Mouse (Mus musculus) hindbrain, embryonic 15.5 days (tissue): ENCODE measurements around the gene Dnajc10. TPM values are rescaled to one million over a fixed set of nuclear protein-coding genes. Genes with fewer than 3 reads are reported as not detected.

Experiments used
- ATAC-seq: fragments of 200-750 bp; cut with Nextera tagmentation; 2 replicates; pipeline ENCODE4 v1.8.0; 2017; ENCODE audit warnings: low read depth, moderate number of reproducible peaks, moderate TSS enrichment; ENCODE audit not compliant: low FRiP score
- H3K27ac ChIP-seq: fragments of 300-500 bp; sonication (generic); replicated peaks from 2 replicates; pipeline ENCODE4 v1.5.1; 2015; ENCODE audit warnings: mild to moderate bottlenecking, inconsistent platforms
- H3K27me3 ChIP-seq: fragments of 300-500 bp; sonication (generic); 2 replicates; pipeline ENCODE4 v1.6.1; 2015; ENCODE audit warnings: control low read depth, inconsistent platforms
- H3K36me3 ChIP-seq: fragments of 300-500 bp; sonication (generic); 2 replicates; pipeline ENCODE4 v1.6.1; 2015; ENCODE audit warnings: control low read depth, inconsistent platforms
- H3K4me1 ChIP-seq: fragments of 300-500 bp; sonication (generic); replicated peaks from 2 replicates; pipeline ENCODE4 v1.6.1; 2015; ENCODE audit warnings: control low read depth, inconsistent platforms
- H3K4me2 ChIP-seq: fragments of 300-500 bp; sonication (generic); 2 replicates; pipeline ENCODE4 v1.6.1; 2015; ENCODE audit warnings: moderate library complexity, mild to moderate bottlenecking, inconsistent platforms
- H3K4me3 ChIP-seq: fragments of 300-500 bp; sonication (generic); 2 replicates; pipeline ENCODE4 v1.5.1; 2015; ENCODE audit warnings: mild to moderate bottlenecking, inconsistent platforms
- H3K9ac ChIP-seq: fragments of 300-500 bp; sonication (generic); 2 replicates; pipeline ENCODE4 v1.6.1; 2015; ENCODE audit warnings: inconsistent platforms
- H3K9me3 ChIP-seq: fragments of 300-500 bp; sonication (generic); 2 replicates; pipeline ENCODE4 v1.6.1; 2016; ENCODE audit warnings: control low read depth, inconsistent platforms
- WGBS: fragments of 180-500 bp; shearing (Covaris S2); methylation state at CpG from one replicate; pipeline ENCODE4 v1.1.7; 2015; 5-methylcytosine and 5-hydroxymethylcytosine counted together
- polyA plus RNA-seq: library from polyadenylated mRNA; unstranded; fragments of >200 nt; fragmentation: Nextera tagmentation; extraction: Ambion mirVana; gene quantifications from 2 replicates; pipeline ENCODE4 v1.2.1, GENCODE M21; 2015

Dnajc10 gene
- polyA plus RNA-seq, 1 experiment from 2014 or later: 65.1 TPM

- Histone ChIP-seq H3K9me3 (no peaks in the 10 kb centered on the region), H3K4me1 (no peaks in the 10 kb centered on the region), H3K36me3 (no peaks in the 10 kb centered on the region), H3K27ac (no peak overlapping the region), H3K4me2 (no peak overlapping the region), H3K4me3 (no peak overlapping the region), H3K9ac (no peak overlapping the region), H3K27me3 (no peaks in the 10 kb centered on the region)
- ATAC-seq: no peak
- WGBS: 96% methylated on average over 2 of the region's 2 CpGs
These were observed 11.3 kb upstream of the Dnajc10 start for GRCm38 (mm10) chr2:80303957-80304356.

- ATAC-seq: no peak
- 89% methylated on average over 3 of the region's 3 CpGs for WGBS
These were observed 7.6 kb upstream of the Dnajc10 start for GRCm38 (mm10) chr2:80307701-80308100.

GRCm38 (mm10) chr2:80309775-80310174, 5.5 kb upstream of the Dnajc10 start:
- Histone ChIP-seq H3K27me3 (no peaks in the 10 kb centered on the region), H3K9ac (no peak overlapping the region), H3K4me1 (peaks cover 2% of the 10 kb centered on the region; the same call in 1 of the 2 replicates), H3K27ac (no peak overlapping the region), H3K4me2 (no peak overlapping the region), H3K36me3 (no peaks in the 10 kb centered on the region), H3K9me3 (no peaks in the 10 kb centered on the region), H3K4me3 (no peak overlapping the region)
- no peak for ATAC-seq
- WGBS: 80% methylated on average over 4 of the region's 4 CpGs

More at GRCm38 (mm10) chr2:80307701-80308100, 7.6 kb upstream of the Dnajc10 start:
- H3K4me3 ChIP-seq: no peak overlapping the region
- no peak overlapping the region for H3K4me2 ChIP-seq
- H3K27me3 ChIP-seq: no peaks in the 10 kb centered on the region
- H3K9ac ChIP-seq: no peak overlapping the region
- no peak overlapping the region for H3K27ac ChIP-seq
- H3K36me3 ChIP-seq: no peaks in the 10 kb centered on the region
- no peaks in the 10 kb centered on the region for H3K9me3 ChIP-seq
- H3K4me1 ChIP-seq: no peaks in the 10 kb centered on the region

DNA sequence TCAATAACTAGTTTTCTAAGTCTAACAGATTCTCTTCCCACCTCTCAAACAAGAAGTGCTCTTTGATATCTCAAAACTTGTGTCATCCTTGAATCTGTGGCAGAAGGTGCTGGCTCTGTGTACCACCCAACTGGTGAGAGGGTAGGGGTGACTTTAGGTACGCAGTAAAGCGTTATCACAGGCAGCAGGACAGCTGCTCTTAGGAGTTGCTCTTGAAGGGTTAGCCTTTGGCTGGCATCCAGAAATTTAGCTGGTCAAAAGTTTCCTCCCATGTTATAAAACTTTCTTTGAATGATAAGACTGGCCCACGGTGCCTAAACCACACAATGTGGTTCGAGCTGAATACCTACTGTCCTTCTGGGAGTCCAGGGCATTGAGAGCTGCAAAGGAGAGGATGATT, 4.5 kb upstream of the Dnajc10 start:
- H3K27me3 ChIP-seq: no peaks in the 10 kb centered on the region
- no peak overlapping the region for H3K27ac ChIP-seq
- ATAC-seq: no peak
- no peak overlapping the region for H3K4me3 ChIP-seq
- H3K4me1 ChIP-seq: peaks cover 3% of the 10 kb centered on the region; the same call in 1 of the 2 replicates
- no peak overlapping the region for H3K9ac ChIP-seq
- H3K36me3 ChIP-seq: no peaks in the 10 kb centered on the region
- no peaks in the 10 kb centered on the region for H3K9me3 ChIP-seq
- 83% methylated on average over 4 of the region's 4 CpGs for WGBS
- no peak overlapping the region for H3K4me2 ChIP-seq

GRCm38 (mm10) chr2:80311350-80311749, 3.9 kb upstream of the Dnajc10 start:
- Histone ChIP-seq H3K36me3 (no peaks in the 10 kb centered on the region), H3K27me3 (no peaks in the 10 kb centered on the region), H3K4me2 (no peak overlapping the region), H3K27ac (no peak overlapping the region), H3K9ac (no peak overlapping the region), H3K9me3 (no peaks in the 10 kb centered on the region), H3K4me1 (peaks cover 9% of the 10 kb centered on the region), H3K4me3 (no peak overlapping the region)
- WGBS: 77% methylated on average over 4 of the region's 4 CpGs
- no peak for ATAC-seq

DNA sequence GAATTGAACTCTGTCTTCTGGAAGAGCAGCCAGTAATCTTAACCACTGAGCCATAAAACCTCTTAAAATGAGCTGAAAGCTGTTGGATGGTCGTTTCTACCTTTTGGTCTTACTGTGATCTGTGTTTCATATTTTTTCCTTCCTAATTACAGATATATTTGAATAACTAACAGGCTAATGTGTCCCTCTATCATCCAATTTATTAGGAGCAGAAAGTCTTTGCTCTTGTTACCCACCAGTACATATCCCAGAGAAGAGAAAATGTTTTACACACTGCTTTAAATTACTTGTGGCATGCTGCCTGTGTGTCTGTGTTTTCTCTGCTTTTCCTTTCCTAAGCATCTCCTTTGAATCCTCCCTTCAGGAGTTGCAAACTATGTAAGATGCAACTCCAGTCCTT, 1.1 kb upstream of the Dnajc10 start:
- Histone ChIP-seq H3K4me1 (peaks cover 17% of the 10 kb centered on the region), H3K36me3 (0 out of 2 replicates have a peak, but pooled peaks cover 6% of the 10 kb centered on the region), H3K27ac (no peak overlapping the region), H3K9ac (no peak overlapping the region), H3K4me2 (no peak overlapping the region), H3K9me3 (no peaks in the 10 kb centered on the region), H3K4me3 (no peak overlapping the region), H3K27me3 (no peaks in the 10 kb centered on the region)
- ATAC-seq: no peak
- 71% methylated on average over 1 of the region's 1 CpGs for WGBS

DNA sequence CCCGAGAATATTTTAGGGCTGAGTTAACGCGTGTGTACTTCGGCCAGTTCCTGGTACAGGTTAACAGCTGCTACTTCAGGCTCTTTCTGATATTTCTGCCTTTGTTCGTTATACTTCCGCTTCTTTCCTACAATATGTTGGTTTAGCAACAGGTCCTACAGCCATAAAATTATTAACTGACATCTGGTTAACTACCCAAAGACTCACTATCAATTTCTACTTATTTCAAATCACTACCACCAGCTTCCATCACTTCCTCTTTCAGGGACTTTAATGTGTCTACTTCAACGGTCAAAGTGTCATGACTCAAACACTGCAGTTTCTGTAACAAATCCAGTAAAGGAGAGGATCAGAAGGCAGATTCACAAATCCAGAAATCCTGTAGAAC, 418 bp upstream of the Dnajc10 start:
- Histone ChIP-seq H3K27me3 (no peaks in the 10 kb centered on the region), H3K4me3 (peak overlapping the region; percentile 93), H3K4me1 (peaks cover 17% of the 10 kb centered on the region), H3K27ac (peak overlapping the region; percentile 97), H3K9ac (peak overlapping the region; percentile 92; the same call in 1 of the 2 replicates), H3K36me3 (0 out of 2 replicates have a peak, but pooled peaks cover 9% of the 10 kb centered on the region), H3K4me2 (peak overlapping the region; percentile 66), H3K9me3 (no peaks in the 10 kb centered on the region)
- WGBS: 41% methylated on average over 7 of the region's 7 CpGs
- ATAC-seq: peak; percentile 52

- H3K9ac ChIP-seq: no peak overlapping the region
- no peak for ATAC-seq
- no peaks in the 10 kb centered on the region for H3K9me3 ChIP-seq
- H3K4me1 ChIP-seq: no peaks in the 10 kb centered on the region
- WGBS: 97% methylated on average over 4 of the region's 4 CpGs
- peaks cover 56% of the 10 kb centered on the region for H3K36me3 ChIP-seq
- no peak overlapping the region for H3K4me2 ChIP-seq
- no peaks in the 10 kb centered on the region for H3K27me3 ChIP-seq
- no peak overlapping the region for H3K27ac ChIP-seq
- H3K4me3 ChIP-seq: no peak overlapping the region
These were observed 7.6 kb downstream of the Dnajc10 start for GRCm38 (mm10) chr2:80322878-80323277.

- Histone ChIP-seq H3K9ac (no peak overlapping the region), H3K4me1 (no peaks in the 10 kb centered on the region), H3K27ac (no peak overlapping the region), H3K27me3 (no peaks in the 10 kb centered on the region), H3K4me3 (no peak overlapping the region), H3K4me2 (no peak overlapping the region), H3K9me3 (no peaks in the 10 kb centered on the region), H3K36me3 (peaks cover 63% of the 10 kb centered on the region)
- ATAC-seq: no peak
- 91% methylated on average over 2 of the region's 2 CpGs for WGBS
These were observed 10.5 kb downstream of the Dnajc10 start for GRCm38 (mm10) chr2:80325779-80326178.

DNA sequence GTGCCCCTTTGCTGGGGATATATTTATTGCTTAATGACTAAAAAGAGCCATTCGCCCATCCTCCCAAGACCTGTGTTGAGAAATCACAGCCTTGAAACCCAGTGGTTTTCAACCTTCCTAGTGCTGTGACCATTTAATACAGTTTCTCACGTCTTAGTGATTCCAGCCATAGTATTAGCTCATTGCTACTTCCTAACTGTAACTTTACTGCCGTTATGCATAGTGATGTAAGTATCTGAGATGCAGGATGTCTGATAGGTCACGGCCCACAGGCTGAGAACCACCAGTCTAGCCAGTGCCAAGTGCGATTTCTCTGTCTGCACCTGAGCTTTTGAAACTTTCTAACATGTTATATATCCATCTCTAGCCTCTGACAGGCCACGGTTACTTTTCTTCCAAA, 12.0 kb downstream of the Dnajc10 start:
- H3K4me2 ChIP-seq: no peak overlapping the region
- H3K27me3 ChIP-seq: no peaks in the 10 kb centered on the region
- no peaks in the 10 kb centered on the region for H3K4me1 ChIP-seq
- 93% methylated on average over 6 of the region's 6 CpGs for WGBS
- peaks cover 58% of the 10 kb centered on the region for H3K36me3 ChIP-seq
- H3K4me3 ChIP-seq: no peak overlapping the region
- no peaks in the 10 kb centered on the region for H3K9me3 ChIP-seq
- no peak overlapping the region for H3K9ac ChIP-seq
- no peak overlapping the region for H3K27ac ChIP-seq
- no peak for ATAC-seq

DNA sequence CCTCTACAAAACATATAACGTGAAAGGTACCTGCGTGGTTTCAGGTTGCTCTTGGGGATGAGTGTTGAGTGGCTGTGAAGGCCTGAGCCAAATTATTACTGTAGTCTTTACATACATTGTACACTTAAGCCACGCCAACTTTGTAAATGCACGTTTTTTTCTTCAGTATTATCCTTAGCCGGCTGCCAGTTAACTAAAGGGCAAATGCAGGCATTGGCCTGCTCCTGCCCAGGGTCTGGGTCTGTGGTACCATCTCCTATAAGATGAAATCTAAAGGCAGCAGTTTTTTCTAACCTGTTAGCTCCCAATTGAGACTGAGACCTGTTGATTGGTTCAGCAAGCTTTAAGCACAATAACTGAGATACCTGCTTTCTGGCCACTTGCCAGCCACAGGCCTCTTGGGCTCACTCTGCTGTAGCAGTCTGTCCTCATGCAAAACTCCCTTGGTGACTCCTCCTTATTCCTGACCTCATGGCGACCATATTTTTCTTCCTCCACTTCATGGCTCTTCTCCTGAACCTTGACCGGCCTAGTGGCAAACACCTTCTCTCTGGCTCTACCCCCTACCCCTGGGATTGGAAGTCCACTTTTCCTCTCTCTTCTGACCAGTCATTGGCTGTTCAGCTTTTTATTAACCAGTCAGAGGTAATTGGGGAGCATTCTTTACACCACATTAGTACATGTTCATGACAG, 13.8 kb downstream of the Dnajc10 start:
- H3K27ac ChIP-seq: no peak overlapping the region
- H3K36me3 ChIP-seq: peaks cover 51% of the 10 kb centered on the region
- no peaks in the 10 kb centered on the region for H3K9me3 ChIP-seq
- no peak for ATAC-seq
- no peak overlapping the region for H3K4me3 ChIP-seq
- no peaks in the 10 kb centered on the region for H3K27me3 ChIP-seq
- no peaks in the 10 kb centered on the region for H3K4me1 ChIP-seq
- no peak overlapping the region for H3K9ac ChIP-seq
- H3K4me2 ChIP-seq: no peak overlapping the region
- WGBS: 94% methylated on average over 7 of the region's 7 CpGs

DNA sequence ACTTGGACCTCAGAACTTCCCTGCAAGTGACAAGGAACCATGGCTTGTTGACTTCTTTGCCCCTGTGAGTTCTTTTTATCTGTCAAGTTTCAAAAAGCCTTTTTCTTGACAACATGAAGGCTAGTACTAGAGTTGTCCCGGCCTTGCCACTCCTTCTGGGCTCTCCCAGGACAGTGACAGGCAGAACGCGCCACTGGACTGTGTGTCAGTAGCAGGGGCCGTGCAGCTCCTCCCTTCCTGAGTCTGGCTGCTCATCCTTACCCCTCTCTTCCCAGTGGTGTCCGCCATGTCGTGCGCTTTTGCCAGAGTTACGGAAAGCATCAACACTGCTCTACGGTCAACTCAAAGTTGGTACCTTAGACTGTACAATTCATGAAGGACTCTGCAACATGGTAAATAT, 25.3 kb downstream of the Dnajc10 start:
- peaks cover 79% of the 10 kb centered on the region for H3K36me3 ChIP-seq
- no peak overlapping the region for H3K27ac ChIP-seq
- H3K4me2 ChIP-seq: no peak overlapping the region
- no peak overlapping the region for H3K4me3 ChIP-seq
- no peaks in the 10 kb centered on the region for H3K27me3 ChIP-seq
- 95% methylated on average over 9 of the region's 9 CpGs for WGBS
- H3K4me1 ChIP-seq: no peaks in the 10 kb centered on the region
- no peaks in the 10 kb centered on the region for H3K9me3 ChIP-seq
- no peak for ATAC-seq
- no peak overlapping the region for H3K9ac ChIP-seq

DNA sequence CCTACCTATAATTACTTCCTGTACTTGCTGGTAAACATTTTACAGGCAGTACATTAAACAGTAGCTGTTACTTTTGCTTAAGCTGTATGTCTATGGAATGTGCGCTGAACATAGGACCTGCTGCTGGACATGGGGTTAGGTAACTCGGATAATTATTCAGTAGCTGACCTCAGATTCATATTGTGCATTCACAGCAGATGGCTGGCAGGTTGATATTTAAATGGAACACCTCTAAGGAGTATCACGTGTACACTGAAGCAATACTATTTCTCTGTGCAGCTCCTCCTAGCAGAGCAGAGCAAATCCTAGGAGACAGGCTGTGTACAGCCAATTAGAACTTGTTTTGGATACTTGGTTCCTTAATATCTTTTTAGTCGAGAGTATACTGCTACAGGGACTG, 39.3 kb downstream of the Dnajc10 start:
- Histone ChIP-seq H3K9me3 (no peaks in the 10 kb centered on the region), H3K9ac (no peak overlapping the region), H3K27me3 (no peaks in the 10 kb centered on the region), H3K4me2 (no peak overlapping the region), H3K36me3 (peaks cover 46% of the 10 kb centered on the region), H3K4me1 (no peaks in the 10 kb centered on the region), H3K4me3 (no peak overlapping the region), H3K27ac (no peak overlapping the region)
- 87% methylated on average over 4 of the region's 4 CpGs for WGBS
- ATAC-seq: no peak
